Mouse (Mus musculus) heart, embryonic 14.5 days (tissue): ENCODE results near the gene Optc. TPM values are rescaled to one million over a fixed set of nuclear protein-coding genes. Genes with fewer than 3 reads are reported as not detected.

ENCODE experiments used
- ATAC-seq: fragments of 200-750 bp; cut with Nextera tagmentation; 2 replicates; pipeline ENCODE4 v1.8.0; 2017; ENCODE audit warnings: low read depth, moderate TSS enrichment; ENCODE audit not compliant: insufficient number of reproducible peaks, insufficient read depth, low FRiP score
- H3K27ac ChIP-seq, 2 experiments: fragments of 200-500 bp in 1 of 2; fragments of 300-500 bp in 1 of 2; sonication (generic) in 1 of 2; replicated peaks in 1 of 2; 2 replicates each; pipeline ENCODE4 v1.5.1; 2012 to 2014; ENCODE audit warnings: low read depth in 2 of 2, low read length in 2 of 2, control low read depth in 1 of 2, mild to moderate bottlenecking in 1 of 2, mixed read lengths in 1 of 2; ENCODE audit not compliant: control insufficient read depth in 1 of 2, insufficient read depth in 1 of 2
- H3K27me3 ChIP-seq: fragments of 300-500 bp; sonication (generic); 2 replicates; pipeline ENCODE4 v1.6.1; 2014; ENCODE audit warnings: mild to moderate bottlenecking, low read length, control low read depth; ENCODE audit not compliant: control insufficient read depth, insufficient read depth
- H3K36me3 ChIP-seq: fragments of 300-500 bp; sonication (generic); 2 replicates; pipeline ENCODE4 v1.6.1; 2014; ENCODE audit warnings: mild to moderate bottlenecking, control low read depth, low read length, mixed read lengths; ENCODE audit not compliant: control insufficient read depth, insufficient read depth
- H3K4me1 ChIP-seq, 2 experiments: fragments of 200-500 bp in 1 of 2; fragments of 300-500 bp in 1 of 2; sonication (generic) in 1 of 2; 2 replicates each; pipeline ENCODE4 v1.6.1; 2012 to 2014; ENCODE audit warnings: low read length in 2 of 2, control low read depth in 1 of 2, mixed read lengths in 1 of 2; ENCODE audit not compliant: control insufficient read depth in 2 of 2, insufficient read depth in 2 of 2
- H3K4me2 ChIP-seq: fragments of 300-500 bp; sonication (generic); 2 replicates; pipeline ENCODE4 v1.6.1; 2014; ENCODE audit warnings: mild to moderate bottlenecking, low read length
- H3K4me3 ChIP-seq, 2 experiments: fragments of 200-500 bp in 1 of 2; fragments of 300-500 bp in 1 of 2; sonication (generic) in 1 of 2; 2 replicates each; pipeline ENCODE4 v1.5.1; 2012 to 2014; ENCODE audit warnings: low read length in 2 of 2, mild to moderate bottlenecking in 2 of 2, control low read depth in 1 of 2, low read depth in 1 of 2, moderate library complexity in 1 of 2; ENCODE audit not compliant: control insufficient read depth in 1 of 2, insufficient read depth in 1 of 2
- H3K9ac ChIP-seq: fragments of 300-500 bp; sonication (generic); 2 replicates; pipeline ENCODE4 v1.6.1; 2014; ENCODE audit warnings: mild to moderate bottlenecking, low read length
- H3K9me3 ChIP-seq: fragments of 300-500 bp; sonication (generic); 2 replicates; pipeline ENCODE4 v1.6.1; 2016; ENCODE audit warnings: low read length, control low read depth; ENCODE audit not compliant: control insufficient read depth
- WGBS: fragments of 180-500 bp; shearing (Covaris S2); extraction: QIAGEN DNeasy Blood & Tissue Kit; methylation state at CpG from one replicate; pipeline ENCODE4 v1.1.7; 2014; 5-methylcytosine and 5-hydroxymethylcytosine counted together
- polyA plus RNA-seq: library from polyadenylated mRNA; unstranded; fragments of >200 nt; fragmentation: Nextera tagmentation; extraction: Ambion mirVana; gene quantifications from 2 replicates; pipeline ENCODE4 v1.2.1, GENCODE M21; 2014

The Optc gene
- polyA plus RNA-seq, 1 experiment from 2014 or later: 0.47 TPM

DNA sequence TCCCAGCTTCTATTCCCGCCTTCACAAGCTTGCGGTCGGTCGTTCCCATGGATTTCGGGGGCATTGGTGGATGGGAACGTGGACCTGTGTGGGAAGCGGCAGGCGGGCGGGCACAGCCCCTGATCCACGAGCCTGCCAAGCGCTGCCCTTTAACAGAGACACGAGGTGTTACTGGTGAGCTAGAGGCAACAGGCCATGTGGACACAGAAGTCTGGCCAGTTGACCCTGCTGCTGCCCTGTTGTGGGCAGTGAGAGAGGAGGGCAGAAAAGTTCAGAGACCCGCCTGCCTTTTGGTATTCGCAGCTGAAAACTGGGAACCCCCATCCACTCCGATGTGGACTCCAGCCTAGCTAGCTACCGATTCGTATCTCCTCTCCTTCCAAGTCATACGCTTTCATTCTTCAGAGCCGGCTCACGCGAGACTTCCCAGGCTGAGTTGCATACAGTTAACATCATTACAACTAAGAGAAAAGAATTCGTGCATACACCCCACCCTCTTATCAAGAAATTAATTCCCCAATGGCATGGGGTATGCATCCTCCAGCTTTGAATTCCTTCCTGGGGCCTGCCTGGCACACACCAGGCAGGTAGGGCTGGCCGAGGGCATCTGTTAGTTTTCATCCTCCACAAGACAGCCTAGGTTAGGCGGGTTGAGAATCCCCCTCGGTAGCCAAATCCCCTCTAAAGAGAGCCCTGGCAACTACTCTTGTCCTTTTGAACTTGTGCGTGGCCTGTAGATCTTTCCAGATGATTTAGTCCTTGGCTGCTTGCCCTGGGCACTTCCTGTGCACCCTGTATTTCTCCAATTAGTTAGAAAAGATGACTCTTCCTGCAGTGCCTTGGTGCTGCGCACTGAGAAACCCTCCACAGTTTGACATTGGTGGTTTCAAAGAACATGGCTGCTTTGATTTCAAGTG lies 1.1 kb upstream of the Optc start:
- Histone ChIP-seq H3K4me2 (peak overlapping the region; percentile 94), H3K27me3 (0 out of 2 replicates have a peak, but pooled peaks cover 3% of the 10 kb centered on the region), H3K27ac (peak overlapping the region in 1 of 2 experiments; percentile 52; a peak in 1 of 4 replicates), H3K4me3 (peak overlapping the region; percentile 39 to 42), H3K9ac (peak overlapping the region; percentile 76), H3K4me1 (peaks cover 15 to 18% of the 10 kb centered on the region in 2 experiments), H3K9me3 (no peaks in the 10 kb centered on the region), H3K36me3 (no peaks in the 10 kb centered on the region)
- ATAC-seq: peak; percentile 34; the same call in 1 of the 2 replicates
- WGBS: 11% methylated on average over 27 of the region's 27 CpGs

DNA sequence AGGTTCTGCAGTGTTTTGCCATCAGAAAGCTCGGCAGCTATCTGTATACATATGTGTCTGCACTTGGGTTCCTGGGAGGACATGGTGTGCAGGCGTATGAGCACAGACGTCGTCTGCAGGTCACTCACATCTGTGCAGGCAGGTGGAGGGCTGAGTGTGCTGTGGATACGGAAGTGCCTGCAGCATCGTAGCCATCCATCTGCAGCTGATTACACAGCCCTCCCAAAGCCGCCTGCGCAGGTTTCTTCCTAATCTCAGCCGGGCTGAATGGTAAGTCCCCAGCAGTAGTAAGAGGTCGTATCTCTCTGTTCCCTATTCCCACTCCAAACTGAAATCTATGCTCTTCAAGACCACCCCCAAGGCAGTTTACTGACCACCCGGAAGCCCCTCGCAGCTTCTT lies 1.4 kb downstream of the Optc start:
- Histone ChIP-seq H3K27ac (no peak overlapping the region), H3K4me2 (no peak overlapping the region), H3K27me3 (0 out of 2 replicates have a peak, but pooled peaks cover 3% of the 10 kb centered on the region), H3K9me3 (no peaks in the 10 kb centered on the region), H3K4me1 (peaks cover 15 to 18% of the 10 kb centered on the region in 2 experiments), H3K4me3 (no peak overlapping the region), H3K9ac (no peak overlapping the region), H3K36me3 (no peaks in the 10 kb centered on the region)
- no peak for ATAC-seq
- 54% methylated on average over 12 of the region's 12 CpGs for WGBS

DNA sequence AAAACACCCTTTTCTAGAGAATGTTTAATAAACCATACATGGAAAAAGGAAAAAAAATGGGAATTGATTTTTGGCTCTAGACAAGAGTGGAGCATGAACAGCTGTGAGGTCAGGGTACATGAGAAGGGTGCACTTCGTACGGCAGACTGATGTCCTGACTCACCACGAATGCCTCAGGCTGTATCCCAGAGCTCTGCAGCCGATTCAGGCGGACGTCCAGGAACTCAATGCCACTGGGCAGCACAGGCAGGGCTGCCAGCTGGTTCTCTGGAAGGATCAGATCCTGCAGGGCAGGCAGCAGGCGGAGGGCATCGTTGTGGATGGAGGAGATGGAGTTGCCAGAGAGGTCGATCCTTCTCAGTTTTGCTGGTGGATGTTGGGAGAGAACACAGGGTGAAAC lies 7.0 kb downstream of the Optc start:
- Histone ChIP-seq H3K4me3 (no peak overlapping the region), H3K27ac (no peak overlapping the region), H3K27me3 (0 out of 2 replicates have a peak, but pooled peaks cover 3% of the 10 kb centered on the region), H3K4me1 (peaks cover 11 to 12% of the 10 kb centered on the region in 2 experiments; a peak in 3 of 4 replicates), H3K9me3 (no peaks in the 10 kb centered on the region), H3K4me2 (no peak overlapping the region), H3K9ac (no peak overlapping the region), H3K36me3 (no peaks in the 10 kb centered on the region)
- ATAC-seq: no peak
- WGBS: 82% methylated on average over 9 of the region's 9 CpGs

DNA sequence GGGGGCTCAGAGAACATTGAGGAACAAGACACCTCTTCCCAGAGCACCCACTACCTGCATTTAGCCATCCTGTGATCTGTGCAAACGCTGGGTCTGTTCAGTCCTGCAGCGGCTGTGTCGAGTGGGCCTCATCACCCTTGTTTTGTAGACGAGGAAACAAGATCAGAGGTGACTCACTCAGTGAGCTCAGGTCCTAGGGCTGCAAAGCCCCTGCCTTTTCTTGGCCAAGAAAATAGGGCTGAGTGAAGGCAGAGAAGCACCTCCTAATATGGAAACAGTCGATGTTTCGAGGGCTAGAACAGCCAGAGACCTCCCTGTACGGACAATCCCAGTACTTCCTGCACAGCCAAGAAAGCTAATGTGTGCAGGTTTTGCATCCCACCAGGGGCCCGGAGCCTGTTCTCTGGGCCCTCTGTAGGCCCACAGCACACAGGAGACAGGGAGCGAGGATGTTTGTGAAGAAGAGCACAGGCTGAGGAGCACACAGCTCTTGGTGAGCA lies 8.7 kb downstream of the Optc start:
- ATAC-seq: no peak
- peaks cover 21 to 22% of the 10 kb centered on the region in 2 experiments; a peak in 3 of 4 replicates for H3K4me1 ChIP-seq
- H3K4me3 ChIP-seq: no peak overlapping the region
- no peaks in the 10 kb centered on the region for H3K27me3 ChIP-seq
- 33% methylated on average over 9 of the region's 9 CpGs for WGBS
- no peaks in the 10 kb centered on the region for H3K36me3 ChIP-seq
- no peak overlapping the region for H3K4me2 ChIP-seq
- peak overlapping the region; percentile 8 to 36; a peak in 1 of 4 replicates for H3K27ac ChIP-seq
- no peaks in the 10 kb centered on the region for H3K9me3 ChIP-seq
- no peak overlapping the region for H3K9ac ChIP-seq

DNA sequence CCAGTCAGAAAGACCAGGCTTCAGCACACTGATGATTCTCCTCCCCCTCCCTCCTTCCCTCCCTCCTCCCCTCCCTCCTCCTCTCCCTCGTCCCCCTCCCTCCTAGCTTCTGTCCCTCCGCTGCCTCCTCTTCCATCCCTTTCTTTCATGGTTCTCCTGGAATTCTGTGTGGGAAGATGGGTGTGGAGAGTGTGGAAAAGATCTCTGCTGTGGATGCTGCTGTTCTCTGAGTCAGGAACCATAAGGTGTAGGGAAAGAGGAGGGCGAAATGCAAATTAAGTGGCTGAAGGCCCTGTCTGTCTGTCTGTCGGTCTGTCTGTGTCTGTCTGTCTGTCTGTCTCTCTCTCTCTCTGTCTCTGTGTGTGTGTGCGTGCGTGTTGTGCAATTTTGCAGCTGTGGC lies 10.5 kb downstream of the Optc start:
- Histone ChIP-seq H3K9ac (no peak overlapping the region), H3K4me2 (no peak overlapping the region), H3K36me3 (no peaks in the 10 kb centered on the region), H3K27me3 (no peaks in the 10 kb centered on the region), H3K4me1 (peaks cover 33 to 36% of the 10 kb centered on the region in 2 experiments), H3K4me3 (no peak overlapping the region), H3K9me3 (no peaks in the 10 kb centered on the region), H3K27ac (no peak overlapping the region)
- 70% methylated on average over 6 of the region's 6 CpGs for WGBS
- ATAC-seq: no peak

DNA sequence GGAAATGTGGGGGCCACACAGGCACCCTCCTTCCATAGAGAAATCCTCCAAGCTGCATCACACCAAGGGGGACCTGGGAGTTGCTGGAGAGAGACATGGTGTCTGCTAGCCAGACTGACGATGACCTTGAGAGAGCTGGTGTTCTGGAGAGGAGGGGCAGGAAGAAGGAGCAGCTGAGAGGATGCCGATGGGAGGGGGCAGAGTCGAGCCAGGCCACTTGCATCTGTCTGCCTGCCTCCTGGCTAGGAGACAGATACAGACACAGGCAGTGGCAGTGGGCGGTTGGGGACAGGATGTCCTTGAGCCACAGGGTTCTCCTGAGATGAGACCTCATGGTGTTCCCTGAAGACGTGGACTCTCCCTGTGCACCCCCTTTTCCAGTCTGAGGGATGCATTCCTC lies 16.3 kb downstream of the Optc start:
- ATAC-seq: peak; percentile 60
- no peaks in the 10 kb centered on the region for H3K27me3 ChIP-seq
- H3K4me1 ChIP-seq: peaks cover 54 to 60% of the 10 kb centered on the region in 2 experiments
- no peak overlapping the region for H3K4me3 ChIP-seq
- WGBS: 4% methylated on average over 5 of the region's 5 CpGs
- peak overlapping the region; percentile 45 to 50; a peak in 3 of 4 replicates for H3K27ac ChIP-seq
- H3K36me3 ChIP-seq: no peaks in the 10 kb centered on the region
- peak overlapping the region; percentile 18; the same call in 1 of the 2 replicates for H3K9ac ChIP-seq
- no peaks in the 10 kb centered on the region for H3K9me3 ChIP-seq
- H3K4me2 ChIP-seq: no peak overlapping the region

DNA sequence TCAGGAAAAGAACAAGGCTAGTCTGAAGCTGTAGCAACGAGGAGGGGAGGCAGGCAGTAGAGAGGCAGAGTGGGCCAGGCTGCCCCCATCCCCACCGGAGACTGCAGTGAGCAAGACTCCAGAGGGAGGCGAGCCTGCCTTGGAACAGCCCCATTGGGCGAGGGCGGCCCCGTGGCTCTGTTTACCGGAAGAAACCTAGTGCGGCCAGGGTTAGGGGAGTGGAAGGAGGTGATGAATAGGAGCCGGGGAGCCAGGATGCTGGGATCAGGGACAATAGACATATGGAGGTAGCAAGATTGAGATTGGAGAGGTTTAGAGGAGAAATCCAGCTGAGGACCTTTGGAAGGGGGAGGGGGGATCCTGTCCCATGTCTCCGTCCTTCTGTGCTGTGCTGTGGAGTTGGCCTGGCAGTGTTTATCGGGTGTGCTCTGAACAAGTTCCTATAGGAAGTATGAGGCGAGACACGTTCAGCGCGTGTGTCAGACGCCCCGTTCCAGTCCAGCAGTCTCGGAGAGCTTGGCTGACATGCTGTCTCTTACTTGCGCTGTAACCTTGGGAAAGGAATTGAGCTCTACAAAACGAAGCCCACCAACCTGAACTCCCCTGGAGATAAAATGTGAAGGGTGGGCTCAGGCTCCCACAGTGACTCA lies 17.7 kb downstream of the Optc start:
- 14% methylated on average over 20 of the region's 20 CpGs for WGBS
- H3K27me3 ChIP-seq: no peaks in the 10 kb centered on the region
- peak overlapping the region; percentile 50 to 55; a peak in 3 of 4 replicates for H3K27ac ChIP-seq
- ATAC-seq: no peak; the same call in 1 of the 2 replicates
- H3K9me3 ChIP-seq: no peaks in the 10 kb centered on the region
- peaks cover 45 to 53% of the 10 kb centered on the region in 2 experiments for H3K4me1 ChIP-seq
- peak overlapping the region; percentile 36 for H3K9ac ChIP-seq
- no peaks in the 10 kb centered on the region for H3K36me3 ChIP-seq
- peak overlapping the region; percentile 53 for H3K4me2 ChIP-seq
- H3K4me3 ChIP-seq: peak overlapping the region; percentile 5 to 20; a peak in 3 of 4 replicates
